Mouse (Mus musculus) layer of hippocampus, adult 9-11 months (tissue): Measurements from ENCODE around the gene Efl1.

Source experiments
- DNase-seq: peaks from one replicate; pipeline ENCODE4 v3.0.0; 2022

The Efl1 gene

DNA sequence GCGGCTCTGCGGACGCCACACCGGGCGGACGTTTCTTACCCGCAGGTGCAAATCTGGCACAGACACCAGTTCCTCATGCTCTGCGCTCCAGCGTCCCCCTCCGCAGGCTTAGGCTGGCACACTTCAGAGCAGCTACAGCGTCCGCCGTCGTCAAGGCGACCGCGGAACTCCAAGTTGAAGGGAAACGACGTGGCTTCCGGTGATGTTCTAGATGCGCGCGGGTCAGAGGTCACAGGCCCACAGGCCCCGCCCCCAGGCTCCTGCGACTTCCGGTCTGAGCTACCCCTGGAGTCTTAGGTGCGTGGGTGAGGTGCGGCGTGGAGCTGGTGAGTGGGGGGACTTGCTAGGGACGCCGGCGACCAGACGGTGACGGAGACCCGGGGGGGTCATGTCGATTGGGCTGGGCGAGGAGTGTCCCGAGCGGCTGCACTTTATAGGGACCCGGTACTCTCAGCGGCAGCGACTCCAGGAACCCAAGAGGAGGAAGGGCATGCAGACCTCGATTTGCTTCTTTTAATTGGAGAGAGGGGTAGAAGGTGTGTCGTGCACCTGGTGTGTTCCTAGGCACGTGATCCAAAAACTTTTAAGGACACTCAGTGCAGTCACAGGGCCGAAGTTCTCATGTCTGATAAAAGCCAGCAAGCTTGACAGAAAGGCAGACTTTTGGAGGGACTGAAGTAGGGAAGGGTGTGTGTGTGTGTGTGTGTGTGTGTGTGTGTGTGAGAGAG, at the start of gene Efl1, which contains the start of gene Saxo2:
Gene Efl1 (plus strand): TSS at position 262 of the 728 bp plus-strand sequence.
Gene Saxo2 (minus strand): TSS at position 176 of the 728 bp plus-strand sequence.
- DNase-seq = peak; percentile 97

GRCm38 (mm10) chr7:82602008-82602407, 46.4 kb upstream of the Efl1 start:
- no peak for DNase-seq

DNA sequence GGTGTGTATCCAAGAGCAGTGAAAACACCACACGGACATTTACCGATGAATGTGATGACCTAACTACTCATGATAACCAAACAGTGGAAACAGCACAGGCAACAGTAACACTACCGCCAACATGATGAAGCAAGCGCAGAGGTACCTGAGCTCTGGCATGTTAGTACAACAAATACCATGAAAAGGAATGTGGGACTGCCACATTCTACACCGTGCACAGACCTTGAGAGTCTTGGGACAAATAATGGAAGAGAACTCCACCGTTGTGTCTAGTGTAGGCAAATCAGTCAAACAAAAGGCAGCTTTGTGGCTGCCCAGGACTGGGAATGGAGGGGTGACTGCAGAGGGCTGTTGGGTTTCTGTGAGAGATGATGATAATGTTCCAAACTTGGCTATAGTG, 43.0 kb upstream of the Efl1 start:
- no peak for DNase-seq

- DNase-seq = no peak
Measured at GRCm38 (mm10) chr7:82609629-82610028, 38.8 kb upstream of the Efl1 start.

GRCm38 (mm10) chr7:82625342-82625741, 23.1 kb upstream of the Efl1 start:
- no peak for DNase-seq

- no peak for DNase-seq
Measured at GRCm38 (mm10) chr7:82647183-82647582, 1.2 kb upstream of the Efl1 start.

DNA sequence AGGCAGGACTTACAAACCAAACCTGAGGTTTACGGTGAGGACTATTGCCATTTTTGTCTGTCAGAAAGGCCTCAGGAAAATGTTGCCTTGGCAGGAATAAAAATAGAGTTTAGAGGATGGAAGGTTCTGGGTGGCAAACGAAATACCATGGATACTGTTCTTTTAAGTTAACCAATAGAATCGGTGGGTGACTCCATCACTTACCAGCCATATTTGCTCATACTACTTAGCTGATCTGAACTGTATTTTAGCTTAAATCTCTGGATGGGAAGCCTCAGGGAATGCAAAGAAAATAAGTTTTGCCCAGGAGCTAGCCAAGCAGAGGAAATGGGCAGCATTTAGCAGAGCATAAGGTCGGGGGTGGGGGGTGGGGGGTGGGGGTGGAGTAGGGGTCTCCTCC, 505 bp upstream of the Efl1 start:
- no peak for DNase-seq

DNA sequence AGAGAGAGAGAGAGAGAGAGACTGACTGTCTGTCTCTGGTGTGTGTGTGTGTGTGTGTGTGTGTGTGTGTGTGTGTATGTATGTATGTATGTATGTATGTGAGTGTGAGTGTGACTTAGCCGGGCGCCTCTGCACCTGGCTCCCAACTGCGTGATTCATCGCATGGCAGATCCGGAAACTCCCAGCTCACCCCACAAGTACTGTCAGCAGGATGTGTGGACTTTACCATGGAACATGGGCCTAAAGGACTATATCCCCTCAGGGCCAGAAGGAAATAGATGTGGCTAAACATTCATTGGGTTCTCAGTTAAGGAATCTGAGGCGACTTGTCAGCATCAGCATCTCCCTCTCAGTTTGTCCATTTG, 649 bp downstream of the Efl1 start:
- DNase-seq = no peak

DNA sequence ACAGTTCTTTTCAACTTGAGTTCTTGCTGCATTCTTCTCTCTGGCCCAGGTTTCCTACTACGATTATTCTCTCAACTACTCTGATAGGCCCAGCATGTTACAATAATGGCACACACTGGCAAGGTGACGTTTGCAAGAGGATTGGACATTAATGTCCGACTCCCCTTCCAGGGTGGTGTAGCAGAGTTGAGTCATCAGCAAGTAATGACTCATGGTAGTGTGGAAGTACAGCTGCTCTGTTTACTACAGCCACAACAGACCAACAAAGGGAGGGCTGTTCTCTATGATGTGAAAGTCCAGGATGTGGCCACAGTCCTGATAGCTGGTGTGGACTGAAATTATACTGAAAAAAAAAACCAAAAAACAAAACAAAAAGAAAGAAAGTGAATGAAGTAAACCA, 16.2 kb downstream of the Efl1 start:
- no peak for DNase-seq

DNA sequence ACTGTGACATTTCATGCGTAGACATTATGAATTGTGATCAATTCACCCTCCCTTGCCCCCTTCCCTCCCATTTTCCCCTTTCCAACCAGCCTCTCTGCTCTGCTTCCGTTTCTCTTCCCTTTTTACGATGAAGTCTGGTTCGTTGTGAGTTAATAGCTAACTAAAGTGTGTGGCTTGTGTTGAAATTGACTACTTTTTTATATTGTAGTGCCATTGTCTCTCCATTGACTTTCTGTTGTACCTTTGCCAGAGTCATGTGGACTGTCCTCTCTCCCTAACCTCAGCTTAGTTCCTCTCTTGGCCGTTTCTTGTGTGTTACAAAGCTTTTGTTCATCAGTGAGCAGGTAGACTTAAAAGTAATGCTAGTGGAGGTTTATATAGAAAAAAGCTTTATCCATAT, 27.6 kb downstream of the Efl1 start:
- no peak for DNase-seq

- DNase-seq = no peak
Measured at GRCm38 (mm10) chr7:82676834-82677233, 28.4 kb downstream of the Efl1 start.

- DNase-seq = no peak
Measured at GRCm38 (mm10) chr7:82679901-82680300, 31.5 kb downstream of the Efl1 start.

DNA sequence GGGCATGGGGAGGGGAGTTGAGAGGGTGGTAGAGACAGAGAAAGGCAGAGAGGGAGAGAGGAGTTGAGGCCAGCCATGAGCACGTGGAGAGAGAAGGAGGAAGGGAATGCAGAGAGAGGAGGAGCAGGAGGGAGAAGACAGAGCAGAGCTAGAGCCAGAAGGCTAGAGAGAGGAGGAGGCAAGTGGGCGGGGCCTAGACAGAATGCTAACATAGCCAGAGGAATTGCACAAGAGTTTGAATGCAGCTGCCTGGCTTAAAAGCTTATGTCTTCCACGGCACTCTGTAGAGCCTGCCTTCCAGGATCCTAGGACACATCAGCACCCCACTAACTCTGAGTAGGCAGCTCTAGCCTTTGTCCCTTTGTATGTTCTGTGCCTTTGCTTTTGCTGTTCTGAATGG, 40.3 kb downstream of the Efl1 start:
- DNase-seq = peak; percentile 64

- DNase-seq = no peak
Measured at GRCm38 (mm10) chr7:82691021-82691738, 42.8 kb downstream of the Efl1 start.

DNA sequence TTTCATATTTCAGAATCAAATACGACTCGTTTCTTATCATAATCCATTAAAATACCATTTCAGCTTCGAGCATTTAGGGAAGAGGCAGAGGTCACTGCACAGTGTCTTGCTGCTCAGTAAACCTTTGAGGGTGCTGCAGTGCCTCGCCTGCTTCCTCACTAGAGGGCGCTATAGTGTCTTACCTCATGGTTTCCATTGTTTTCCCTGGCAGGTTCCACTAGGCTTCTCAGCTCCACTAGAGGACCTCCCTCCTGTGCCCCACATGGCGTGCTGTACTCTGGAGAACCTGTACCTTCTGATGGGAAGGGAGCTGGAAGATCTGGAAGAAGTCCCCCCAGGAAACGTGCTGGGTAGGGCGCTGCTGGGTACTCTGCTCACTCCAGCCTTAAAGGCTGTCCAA, 49.3 kb downstream of the Efl1 start:
- no peak for DNase-seq

GRCm38 (mm10) chr7:82698968-82699367, 50.6 kb downstream of the Efl1 start:
- no peak for DNase-seq

- DNase-seq = no peak
Measured at GRCm38 (mm10) chr7:82702384-82703343, 54.2 kb downstream of the Efl1 start.

DNA sequence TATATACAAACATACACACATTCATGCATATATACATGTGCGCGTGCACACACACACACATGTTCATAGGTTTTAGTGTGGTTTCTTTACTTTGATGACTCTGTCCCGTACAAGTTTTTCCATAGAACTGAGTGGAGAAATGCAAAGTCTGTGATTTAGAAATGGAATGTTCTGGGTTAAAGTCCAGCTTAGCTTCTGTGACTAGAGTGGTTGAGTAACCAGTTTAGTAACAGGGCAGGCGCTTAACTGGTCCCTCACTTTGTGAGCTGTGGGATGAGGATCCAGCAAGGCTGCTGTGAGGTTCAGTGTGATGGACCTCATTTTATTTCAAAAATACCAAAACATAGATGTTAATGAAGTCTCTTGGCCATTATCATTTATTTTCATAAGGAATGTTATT, 60.8 kb downstream of the Efl1 start:
- DNase-seq = no peak

- DNase-seq = peak; percentile 33
Measured at GRCm38 (mm10) chr7:82715210-82715911, 66.9 kb downstream of the Efl1 start.

DNA sequence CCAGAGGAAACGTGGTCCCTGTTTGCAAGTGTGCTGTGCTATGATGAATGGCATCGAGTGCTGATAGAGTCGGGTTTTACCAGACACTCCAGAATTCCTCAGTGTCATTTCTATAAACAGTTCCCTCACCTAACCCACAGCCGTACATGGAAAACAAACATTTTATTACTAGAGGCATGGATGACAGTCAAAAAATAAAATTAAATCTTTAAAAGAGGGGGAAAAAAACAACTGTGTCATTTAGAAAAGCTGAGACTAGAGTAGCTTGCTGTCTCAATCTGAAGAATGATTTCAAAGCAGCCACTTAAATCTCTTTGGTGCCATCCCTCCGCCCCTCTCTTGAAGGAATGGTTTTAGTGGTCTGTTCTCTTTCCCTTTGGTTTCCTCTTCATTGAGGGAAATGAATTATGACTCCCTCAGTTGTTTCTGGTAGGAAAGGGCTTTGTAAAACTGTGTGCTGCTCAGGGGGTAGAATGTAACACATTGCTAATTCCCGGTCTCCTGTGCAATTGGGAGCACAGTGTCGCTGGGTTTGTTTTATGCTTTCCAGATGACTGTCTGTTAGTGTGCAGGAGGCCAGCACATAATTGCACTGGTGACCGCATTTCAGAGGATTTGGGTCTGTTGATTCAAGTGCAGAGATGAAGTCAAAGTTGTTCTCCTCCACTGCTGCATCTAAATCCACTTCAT, 67.6 kb downstream of the Efl1 start:
- DNase-seq = no peak

DNA sequence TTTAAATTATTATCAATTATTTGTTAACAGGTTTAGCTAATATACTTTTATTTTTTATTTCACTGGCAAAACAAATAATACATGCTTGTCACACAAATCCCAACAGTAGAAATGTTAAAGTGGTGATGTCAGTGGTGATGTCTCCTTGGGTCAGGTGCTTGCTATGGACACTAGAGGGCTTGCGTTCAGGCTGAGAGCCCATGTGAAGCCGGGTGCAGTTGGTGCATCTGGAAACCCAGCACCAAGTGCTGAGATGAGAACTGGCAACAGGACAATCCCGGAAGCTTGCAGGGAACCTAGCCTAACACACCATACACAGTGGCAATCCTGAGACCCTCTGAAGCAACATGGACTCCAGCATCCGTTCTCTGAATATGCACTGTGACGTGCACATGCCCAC, 70.9 kb downstream of the Efl1 start:
- DNase-seq = no peak

GRCm38 (mm10) chr7:82719740-82720139, 71.3 kb downstream of the Efl1 start:
- no peak for DNase-seq
